Mouse (Mus musculus): ENCODE measurements around the gene Cox6a1.

- TF ChIP-seq CTCF (IDR thresholded peaks at IDR 0.05) (no peak), EP300 (IDR thresholded peaks at IDR 0.05) (no peak)
Observed at GRCm38 (mm10) chr5:115349225-115349555, 409 bp upstream of the Cox6a1 start.

Data from lung, postnatal 0 days (tissue).